Mouse (Mus musculus) C2C12 (cell line): ENCODE data around the gene Ssh3. TPM values are rescaled to one million over a fixed set of nuclear protein-coding genes. Genes with fewer than 3 reads are reported as not detected.

Source experiments
- H3K27me3 ChIP-seq: one replicate; pipeline ENCODE4 v1.6.1; 2011; ENCODE audit not compliant: control insufficient read depth, insufficient read depth, insufficient read length
- H3K36me3 ChIP-seq: one replicate; pipeline ENCODE4 v1.6.1; 2011; ENCODE audit not compliant: control insufficient read depth, insufficient read depth
- H3K4me3 ChIP-seq: one replicate; pipeline ENCODE4 v1.5.1; 2011; ENCODE audit warnings: mild to moderate bottlenecking, control low read depth; ENCODE audit not compliant: poor library complexity, insufficient read depth, severe bottlenecking
- H3K79me2 ChIP-seq: one replicate; pipeline ENCODE4 v1.6.1; 2011; ENCODE audit not compliant: control insufficient read depth, insufficient read depth
- H3K79me3 ChIP-seq: one replicate; pipeline ENCODE4 v1.6.1; 2011; ENCODE audit warnings: low read depth, control low read depth
- H3ac ChIP-seq: one replicate; pipeline ENCODE3; 2011; ENCODE audit warnings: low read depth; ENCODE audit not compliant: control insufficient read depth, insufficient read length
- CEBPB ChIP-seq: IDR thresholded peaks from one replicate; pipeline ENCODE4 v1.6.1; 2011; ENCODE audit warnings: low read depth, mild to moderate bottlenecking, control low read depth, moderate library complexity
- CTCF ChIP-seq: IDR thresholded peaks from one replicate; pipeline ENCODE4 v1.5.1; 2011; ENCODE audit not compliant: control insufficient read depth, insufficient read depth, insufficient read length
- FOSL1 ChIP-seq: IDR thresholded peaks from one replicate; pipeline ENCODE4 v1.8.0; 2011; ENCODE audit warnings: mild to moderate bottlenecking, low read length; ENCODE audit not compliant: poor library complexity, insufficient read depth, severe bottlenecking
- MAX ChIP-seq: IDR thresholded peaks from one replicate; pipeline ENCODE4 v1.6.1; 2011; ENCODE audit warnings: mild to moderate bottlenecking, control low read depth
- MYOD1 ChIP-seq: IDR thresholded peaks from one replicate; pipeline ENCODE4 v1.6.1; 2011; ENCODE audit warnings: low read depth; ENCODE audit not compliant: control insufficient read depth, insufficient read length
- MYOG ChIP-seq: IDR thresholded peaks from one replicate; pipeline ENCODE4 v1.6.1; 2011; ENCODE audit not compliant: control insufficient read depth, insufficient read length; ENCODE audit errors: extremely low read depth
- USF1 ChIP-seq: IDR thresholded peaks from one replicate; pipeline ENCODE4 v1.6.1; 2011; ENCODE audit warnings: low read depth, mild to moderate bottlenecking, control low read depth, moderate library complexity
- polyA plus RNA-seq: library from polyadenylated mRNA; unstranded; fragments of >200 nt; fragmentation: generic; extraction: Trizol; gene quantifications from one replicate; pipeline ENCODE4 v1.2.1, GENCODE M21; 2012; ENCODE audit warnings: missing spikeins

Ssh3 gene
- polyA plus RNA-seq, 1 experiment: 0.34 TPM

DNA sequence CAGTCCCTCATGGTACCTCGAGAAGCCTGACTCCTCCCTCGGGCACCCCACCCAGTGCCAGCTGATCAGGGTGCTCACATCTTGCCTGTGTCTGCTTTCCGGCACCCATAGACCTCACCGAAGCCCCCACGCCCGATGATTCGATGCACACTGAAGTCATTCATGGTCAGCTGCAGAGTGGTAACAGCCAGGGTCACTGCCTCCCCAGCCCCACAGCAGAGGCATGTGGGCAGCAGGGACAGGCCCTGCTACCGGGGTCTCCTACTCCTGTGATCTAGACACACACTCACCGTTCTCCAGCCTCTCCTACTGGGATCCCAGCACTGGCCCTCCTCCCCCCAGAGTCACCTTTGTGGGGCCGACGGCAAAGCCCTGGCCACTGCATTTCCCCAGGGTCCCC is 22.2 kb upstream of the Ssh3 start:
- TF ChIP-seq CTCF (no peak), MYOD1 (no peak), USF1 (no peak), FOSL1 (no peak), MYOG (no peak), CEBPB (no peak), MAX (no peak)
- peaks cover 21% of the 10 kb centered on the region for H3K79me2 ChIP-seq
- H3K4me3 ChIP-seq: no peak overlapping the region
- no peaks in the 10 kb centered on the region for H3K79me3 ChIP-seq
- no peak overlapping the region for H3ac ChIP-seq
- H3K27me3 ChIP-seq: no peaks in the 10 kb centered on the region
- H3K36me3 ChIP-seq: peaks cover 49% of the 10 kb centered on the region

DNA sequence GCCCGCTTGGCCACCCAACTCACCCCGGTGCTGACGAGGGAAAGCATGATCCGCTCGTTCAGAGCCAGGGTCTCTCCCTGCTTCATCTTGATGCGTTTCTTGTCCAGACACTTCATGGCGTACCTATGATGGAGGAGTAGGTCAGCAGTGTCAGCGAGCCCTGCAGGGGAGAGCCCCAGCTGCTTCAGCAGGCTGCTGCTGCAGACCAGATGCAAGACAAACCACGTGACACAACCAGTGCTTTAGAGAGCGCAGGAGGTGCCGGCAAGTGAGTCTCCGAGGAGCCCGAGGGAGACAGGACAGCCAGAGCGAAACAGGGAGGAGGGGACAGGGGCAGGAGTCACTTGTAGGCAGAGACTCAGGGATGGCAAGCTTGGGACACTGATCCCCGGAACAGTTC is 21.8 kb upstream of the Ssh3 start:
- no peaks in the 10 kb centered on the region for H3K27me3 ChIP-seq
- H3K4me3 ChIP-seq: no peak overlapping the region
- no peak overlapping the region for H3ac ChIP-seq
- H3K79me2 ChIP-seq: peaks cover 17% of the 10 kb centered on the region
- TF ChIP-seq MAX (no peak), MYOD1 (no peak), CTCF (no peak), MYOG (no peak), FOSL1 (no peak), USF1 (no peak), CEBPB (no peak)
- no peaks in the 10 kb centered on the region for H3K79me3 ChIP-seq
- peaks cover 49% of the 10 kb centered on the region for H3K36me3 ChIP-seq

- TF ChIP-seq MYOD1 (no peak), MYOG (no peak), CEBPB (no peak), MAX (no peak), FOSL1 (no peak), USF1 (no peak), CTCF (no peak)
- no peak overlapping the region for H3K4me3 ChIP-seq
- H3K79me2 ChIP-seq: no peaks in the 10 kb centered on the region
Measured at GRCm38 (mm10) chr19:4283653-4284052, 14.7 kb upstream of the Ssh3 start.

DNA sequence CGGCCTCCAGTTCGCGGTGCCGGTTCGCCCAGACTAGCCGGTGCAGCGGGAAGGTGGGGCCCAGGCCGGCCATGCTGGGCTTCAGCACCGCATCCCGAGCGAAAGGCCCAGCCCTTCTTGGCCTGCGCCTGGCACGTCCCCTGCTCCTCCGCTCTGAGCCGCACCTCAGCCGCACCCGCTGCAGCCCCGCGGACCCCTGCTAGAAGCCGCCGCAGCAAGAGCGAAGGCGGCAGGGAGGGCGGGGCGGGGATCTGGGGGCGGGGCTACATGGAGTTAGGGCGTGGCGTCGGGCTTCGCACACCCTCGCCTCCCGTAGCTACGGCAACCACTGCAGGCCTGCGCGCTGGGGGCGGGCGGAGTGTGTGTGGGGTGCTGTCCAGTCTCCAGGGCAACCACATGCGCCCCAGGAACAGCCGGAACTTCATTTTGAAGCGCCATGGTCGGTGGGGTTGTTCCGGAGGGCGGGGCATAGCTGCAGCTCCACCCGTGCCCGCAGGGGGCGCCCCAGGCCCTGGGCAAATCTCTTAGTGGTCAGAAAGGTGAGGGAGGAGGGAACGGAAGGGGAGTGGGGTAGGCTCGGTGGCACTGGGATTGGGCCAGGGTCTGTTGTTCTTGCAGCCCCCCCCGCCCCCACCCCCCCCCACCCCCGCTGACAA is 14.0 kb upstream of the Ssh3 start, which contains the start of gene Ankrd13d:
Ankrd13d (minus strand) TSS at position 240 of the 656 bp plus-strand sequence.
- H3K27me3 ChIP-seq: no peaks in the 10 kb centered on the region
- peak within 1 kb of the TSS; percentile 14 for H3K4me3 ChIP-seq
- peaks cover 9% of the 10 kb centered on the region for H3K36me3 ChIP-seq
- TF ChIP-seq MYOG: no peak
- TF ChIP-seq CTCF: peak; percentile 74
- TF ChIP-seq FOSL1: no peak
- TF ChIP-seq USF1: no peak
- TF ChIP-seq CEBPB: no peak
- no peak for TF ChIP-seq MYOD1
- no peak for TF ChIP-seq MAX
- H3ac ChIP-seq: peak within 1 kb of the TSS; percentile 31
- H3K79me2 ChIP-seq: no peaks in the 10 kb centered on the region
- H3K79me3 ChIP-seq: no peaks in the 10 kb centered on the region

More at GRCm38 (mm10) chr19:4283653-4284052, 14.7 kb upstream of the Ssh3 start:
- H3K27me3 ChIP-seq: no peaks in the 10 kb centered on the region
- peaks cover 9% of the 10 kb centered on the region for H3K36me3 ChIP-seq
- H3ac ChIP-seq: no peak overlapping the region
- no peaks in the 10 kb centered on the region for H3K79me3 ChIP-seq

GRCm38 (mm10) chr19:4280425-4280824 is 11.4 kb upstream of the Ssh3 start:
- H3ac ChIP-seq: no peak overlapping the region
- H3K27me3 ChIP-seq: no peaks in the 10 kb centered on the region
- H3K36me3 ChIP-seq: no peaks in the 10 kb centered on the region
- TF ChIP-seq MAX: no peak
- no peak for TF ChIP-seq MYOD1
- TF ChIP-seq FOSL1: no peak
- TF ChIP-seq CTCF: no peak
- TF ChIP-seq MYOG: no peak
- TF ChIP-seq CEBPB: no peak
- no peak for TF ChIP-seq USF1
- no peak overlapping the region for H3K4me3 ChIP-seq
- no peaks in the 10 kb centered on the region for H3K79me2 ChIP-seq
- no peaks in the 10 kb centered on the region for H3K79me3 ChIP-seq

DNA sequence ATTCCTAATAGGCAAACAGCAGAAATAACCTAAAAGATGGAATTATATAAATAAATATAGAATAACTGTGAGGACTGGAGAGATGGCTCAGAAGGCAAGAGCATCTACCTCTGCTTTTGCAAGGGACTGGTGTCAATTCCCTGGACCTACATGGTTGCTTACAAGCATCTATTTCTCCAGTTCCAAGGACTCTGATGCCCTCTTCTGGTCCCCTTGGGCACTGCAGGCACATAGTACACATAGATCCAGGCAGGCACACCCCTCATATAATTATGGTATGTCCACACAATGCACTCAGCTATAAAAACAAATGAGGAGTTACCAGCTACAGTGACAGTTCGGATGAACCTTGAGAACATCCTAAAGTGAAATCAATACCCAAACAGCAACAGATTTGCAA is 10.5 kb upstream of the Ssh3 start:
- H3K79me3 ChIP-seq: no peaks in the 10 kb centered on the region
- TF ChIP-seq MYOG: no peak
- TF ChIP-seq CEBPB: no peak
- no peak for TF ChIP-seq MAX
- no peak for TF ChIP-seq USF1
- TF ChIP-seq MYOD1: no peak
- no peak for TF ChIP-seq CTCF
- no peak overlapping the region for H3K4me3 ChIP-seq
- H3K27me3 ChIP-seq: no peaks in the 10 kb centered on the region
- H3K79me2 ChIP-seq: no peaks in the 10 kb centered on the region
- H3K36me3 ChIP-seq: no peaks in the 10 kb centered on the region
- H3ac ChIP-seq: no peak overlapping the region
